17 mouse cellular contexts compared by ENCODE assay signal in the genomic region with DNA sequence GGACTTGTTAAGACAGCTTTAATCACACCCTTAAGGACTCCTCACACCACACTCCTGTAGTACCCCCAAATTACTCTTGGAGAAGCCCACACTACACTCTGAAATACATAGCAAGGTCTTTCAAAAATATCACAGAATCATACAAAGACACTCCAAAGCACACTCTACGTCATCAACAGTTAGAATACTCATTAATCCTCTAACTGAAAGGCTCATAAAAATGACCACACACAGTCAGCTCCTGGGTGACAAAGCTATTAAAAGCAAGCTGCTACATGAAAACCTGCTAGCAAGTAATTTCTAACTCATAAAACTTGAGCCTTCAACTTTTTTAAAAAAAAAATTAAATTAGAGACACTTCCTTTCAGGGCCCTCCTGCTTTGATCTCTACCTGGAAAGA.
"Had no signal": no experiment of that assay in that cellular context is flagged by ENCODE, and none has a peak within 500 bp of the region (broad histone marks: within the 10 kb centered on the region; RNA-seq: fewer than 3 reads in every experiment).

No protein-coding gene starts in this region.

- DNase-seq: kidney, adult 2 months; kidney, postnatal 10 days; kidney, postnatal 4 days; left cerebral cortex, postnatal 4 days; liver, embryonic 13.5 days; lung, adult 2 months; lung, postnatal 14 days; lung, postnatal 4 days; midbrain, embryonic 14.5 days; right cerebral cortex, postnatal 14 days; right cerebral cortex, postnatal 4 days; thymus, adult 2 months; thymus, postnatal 14 days; thymus, postnatal 4 days had no signal

- ATAC-seq: intestine, embryonic 16.5 days had no signal

- H3K27me3 ChIP-seq: limb, embryonic 13.5 days; liver, embryonic 13.5 days had no signal

- H3K9ac ChIP-seq: limb, embryonic 13.5 days; liver, embryonic 13.5 days had no signal

- H3K4me1 ChIP-seq: liver, embryonic 13.5 days had no signal

- H3K4me2 ChIP-seq: limb, embryonic 13.5 days; liver, embryonic 13.5 days had no signal

- H3K9me3 ChIP-seq: liver, embryonic 13.5 days had no signal

- H3K36me3 ChIP-seq: limb, embryonic 13.5 days; liver, embryonic 13.5 days had no signal

- H3K27ac ChIP-seq: limb, embryonic 13.5 days; liver, embryonic 13.5 days; stomach, postnatal 0 days had no signal

- H3K4me3 ChIP-seq: limb, embryonic 13.5 days; liver, embryonic 13.5 days had no signal
